Mouse (Mus musculus) left cerebral cortex, postnatal 4 days (tissue): ENCODE measurements around the gene Hic1. TPM values are rescaled to one million over a fixed set of nuclear protein-coding genes. Genes with fewer than 3 reads are reported as not detected.
A peak's percentile ranks its signal among the peaks of the same experiment; 100 is the strongest.

ENCODE experiments used
- DNase-seq: peaks from one replicate; pipeline ENCODE4 v3.0.0-alpha.2; 2022
- intact Hi-C: fragments of 180-260 bp; cut with DNase I; formaldehyde crosslinking; loops from one replicate; pipeline ENCODE4 v1.15.1; 2025
- total RNA-seq, 2 experiments: library from RNA; stranded (reverse); gene quantifications; 2 replicates each; pipeline ENCODE4 v1.2.3; 2021

Gene Hic1
- 1 to 10 TPM; 5.2 to 5.6 TPM for total RNA-seq

DNA sequence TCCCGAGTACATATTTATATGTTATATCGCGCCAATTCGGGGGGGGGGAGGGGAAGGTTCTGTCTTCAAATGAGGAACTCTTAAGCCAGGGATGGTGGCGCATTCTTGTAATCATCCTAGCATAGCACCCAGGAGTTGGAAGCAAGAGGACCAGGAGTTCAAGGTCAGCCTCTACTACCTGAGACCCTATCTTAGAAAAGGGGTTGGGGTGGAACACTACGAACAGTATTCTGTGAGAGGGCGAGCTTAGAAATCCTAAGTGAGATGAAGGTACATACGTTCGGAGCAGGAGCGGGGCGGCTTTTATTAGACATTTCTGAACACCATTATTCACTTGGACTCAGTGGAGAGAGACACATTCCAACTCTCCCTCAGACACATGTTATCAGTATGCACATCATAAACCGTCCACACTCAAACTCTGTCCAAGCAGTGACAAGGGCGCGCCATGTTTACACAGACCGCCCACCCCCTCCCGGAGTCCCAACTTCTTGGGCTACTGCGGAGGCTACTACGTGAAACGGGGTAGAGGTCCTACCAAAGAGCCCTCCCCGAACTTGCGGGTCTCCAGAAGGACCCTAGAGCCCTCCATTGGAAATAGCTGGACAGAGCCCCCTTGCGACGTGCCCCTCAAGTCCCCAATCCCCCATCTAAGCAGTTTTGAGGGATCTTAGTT lies at the start of gene Hic1:
Hic1 (minus strand) TSS at position 115 of the 676 bp plus-strand sequence.
- intact Hi-C loops, result loop anchor here (10.0 kb wide), 1 partner anchor 225 kb away; no protein-coding TSS in a partner anchor
- no peak for DNase-seq

DNA sequence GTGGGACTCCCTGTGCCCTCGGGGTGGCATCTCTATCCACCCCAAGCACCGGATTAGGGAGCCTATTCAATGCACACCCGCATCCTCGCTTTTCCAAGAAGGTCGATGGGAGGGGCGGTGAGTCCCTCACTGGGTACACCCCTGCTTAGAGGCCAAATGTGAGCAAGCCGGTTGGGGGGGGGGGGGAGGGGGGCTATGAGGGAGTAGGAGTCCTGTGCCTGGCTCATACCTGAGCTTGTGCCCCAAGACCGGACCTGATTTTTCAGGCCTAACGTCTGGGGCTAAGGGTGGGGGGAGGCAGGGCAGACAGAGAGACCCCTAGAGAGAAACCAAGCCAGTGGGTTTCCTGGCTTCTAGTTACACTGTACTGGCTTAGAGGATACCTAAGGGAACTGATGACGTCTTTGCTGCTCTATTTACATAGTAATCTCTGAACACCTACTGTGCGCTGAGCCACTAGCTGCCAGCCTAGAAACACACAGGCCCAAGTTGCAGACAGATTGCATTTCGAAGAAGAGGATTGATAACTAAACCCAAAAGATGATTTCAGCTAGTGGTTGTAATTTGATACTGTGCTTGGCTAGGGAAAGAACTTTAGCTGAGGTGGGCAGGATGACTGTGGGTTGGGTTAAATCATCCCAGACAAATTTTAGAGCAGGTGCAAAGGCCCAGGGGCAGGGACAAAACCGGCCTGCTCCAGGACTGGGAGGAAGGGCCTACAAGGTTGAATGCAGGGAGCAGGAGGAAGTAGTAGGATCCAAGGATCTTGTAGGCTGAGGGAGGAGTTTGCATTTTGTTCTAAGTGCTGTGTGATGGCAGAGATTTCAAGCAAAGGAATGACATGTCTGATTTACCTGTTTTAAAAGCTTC lies 45.0 kb upstream of the Hic1 start:
- DNase-seq, result no peak
- intact Hi-C loops, result no loop called here

DNA sequence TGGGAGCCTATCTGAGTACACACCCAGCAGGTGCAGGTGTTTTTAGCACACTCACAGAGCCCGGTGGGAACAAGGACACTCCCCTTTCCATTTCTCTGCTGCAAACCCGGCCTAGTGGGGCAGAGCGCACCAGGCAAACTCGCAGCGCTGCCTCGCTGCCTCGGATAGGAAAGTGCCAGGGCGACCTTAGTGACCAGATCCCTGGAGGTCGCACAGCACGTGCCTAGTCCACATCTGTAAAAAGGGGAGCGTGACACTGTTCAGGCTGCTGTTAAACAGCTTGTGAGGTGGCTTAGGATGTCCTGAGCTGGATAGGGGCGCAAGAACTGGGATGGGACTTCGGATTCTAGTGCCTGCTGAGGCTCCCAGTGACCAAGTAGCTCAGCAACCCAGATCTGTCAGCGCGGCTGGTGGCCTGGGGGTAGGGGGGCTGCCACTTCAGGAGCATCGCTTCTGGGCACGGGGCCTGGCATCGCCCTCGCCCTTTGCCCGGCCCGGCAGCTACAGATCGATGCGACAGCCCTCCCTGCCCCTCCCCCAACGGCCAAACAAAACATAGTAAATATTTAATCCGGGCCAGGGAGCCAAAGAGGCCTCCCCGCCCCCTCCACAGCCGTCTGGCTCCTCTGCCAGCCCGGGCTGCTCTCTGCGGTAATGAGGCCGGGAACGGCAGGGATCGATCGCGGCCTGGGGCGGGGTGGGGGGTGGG lies 44.2 kb upstream of the Hic1 start:
- intact Hi-C loops, result no loop called here
- peak; percentile 70 for DNase-seq

GRCm38 (mm10) chr11:75212876-75213275 lies 43.6 kb upstream of the Hic1 start:
- DNase-seq, result peak; percentile 39
- intact Hi-C loops, result no loop called here

DNA sequence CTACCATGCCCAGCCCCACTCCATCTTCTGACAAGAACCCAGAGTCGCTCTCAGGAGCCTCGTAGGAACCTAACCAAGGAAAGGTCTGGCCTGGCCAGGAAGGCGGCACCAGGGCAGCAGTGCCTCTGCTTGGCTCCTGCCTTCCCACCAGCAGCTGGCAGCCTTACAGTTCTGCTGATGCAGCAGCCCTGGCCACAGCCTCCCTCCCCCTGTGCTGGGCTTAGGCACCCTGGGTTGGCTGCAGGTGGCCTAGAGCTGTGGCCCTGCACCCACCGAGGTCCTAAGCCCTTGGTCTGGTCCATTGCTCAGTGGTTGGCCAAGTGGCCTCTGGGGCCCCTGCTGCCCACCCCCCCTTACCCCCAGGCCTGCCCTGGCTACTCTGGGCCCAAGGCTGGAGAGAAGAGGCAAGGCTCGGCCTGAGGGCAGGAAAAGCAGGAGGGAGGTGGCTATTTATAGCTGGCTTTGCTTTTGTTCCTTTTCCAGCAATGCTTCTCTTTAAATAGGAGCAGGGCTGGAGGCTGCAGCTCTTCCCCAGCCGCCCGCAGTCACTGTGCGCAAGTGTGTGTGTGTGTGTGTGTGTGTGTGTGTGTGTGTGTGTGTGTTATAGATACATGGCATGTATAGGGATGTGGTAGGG lies 42.8 kb upstream of the Hic1 start:
- intact Hi-C loops, result no loop called here
- DNase-seq, result peak; percentile 27

- intact Hi-C loops, result no loop called here
Measured at GRCm38 (mm10) chr11:75210755-75211154, 41.4 kb upstream of the Hic1 start.

DNA sequence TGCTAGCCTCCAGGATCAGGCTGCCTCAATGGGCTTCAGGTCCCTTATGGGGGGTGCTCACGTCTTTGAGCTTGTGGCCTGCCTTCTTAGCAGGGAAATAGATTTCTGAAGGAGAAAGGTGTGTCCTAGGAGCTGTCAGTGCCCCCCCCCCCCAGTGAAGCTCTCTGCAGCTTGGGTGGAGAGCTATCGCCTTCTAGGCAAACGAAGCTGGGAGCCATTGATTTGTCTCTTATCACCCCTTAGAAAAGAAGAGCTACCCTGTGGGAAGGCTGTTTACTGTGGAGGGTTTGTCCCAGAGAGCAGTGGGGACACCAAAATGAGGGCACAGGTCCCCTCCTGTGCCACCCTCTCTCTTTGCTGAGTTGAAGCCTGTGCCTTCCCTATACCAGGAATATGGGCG lies 40.8 kb upstream of the Hic1 start:
- intact Hi-C loops, result no loop called here
- DNase-seq, result no peak

More at GRCm38 (mm10) chr11:75210755-75211154, 41.4 kb upstream of the Hic1 start:
- DNase-seq, result no peak

DNA sequence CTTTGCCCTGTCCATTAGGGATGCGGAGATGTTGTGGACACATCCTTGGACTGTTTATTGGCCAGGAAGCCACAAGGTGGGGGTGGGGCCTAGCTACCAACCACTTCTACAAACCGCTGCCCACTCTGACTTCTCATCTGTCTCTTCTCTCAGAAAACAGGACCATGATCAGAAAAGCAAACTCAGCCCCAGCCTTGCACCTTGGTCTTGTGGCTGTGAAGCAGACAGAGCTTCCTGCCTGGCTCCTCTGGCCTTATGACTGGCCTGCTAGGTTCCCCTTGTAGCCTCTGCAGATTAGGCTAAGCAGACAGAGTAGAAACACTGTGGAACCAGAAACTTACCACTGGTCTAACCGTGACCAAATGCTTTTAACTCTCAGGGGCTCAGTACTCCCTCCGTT lies 40.0 kb upstream of the Hic1 start:
- intact Hi-C loops, result no loop called here
- DNase-seq, result no peak

- no peak for DNase-seq
- intact Hi-C loops, result no loop called here
Measured at GRCm38 (mm10) chr11:75206347-75206746, 37.0 kb upstream of the Hic1 start.

GRCm38 (mm10) chr11:75204472-75204871 lies 35.2 kb upstream of the Hic1 start:
- intact Hi-C loops, result no loop called here
- no peak for DNase-seq

GRCm38 (mm10) chr11:75203926-75204325 lies 34.6 kb upstream of the Hic1 start:
- intact Hi-C loops, result no loop called here
- no peak for DNase-seq

DNA sequence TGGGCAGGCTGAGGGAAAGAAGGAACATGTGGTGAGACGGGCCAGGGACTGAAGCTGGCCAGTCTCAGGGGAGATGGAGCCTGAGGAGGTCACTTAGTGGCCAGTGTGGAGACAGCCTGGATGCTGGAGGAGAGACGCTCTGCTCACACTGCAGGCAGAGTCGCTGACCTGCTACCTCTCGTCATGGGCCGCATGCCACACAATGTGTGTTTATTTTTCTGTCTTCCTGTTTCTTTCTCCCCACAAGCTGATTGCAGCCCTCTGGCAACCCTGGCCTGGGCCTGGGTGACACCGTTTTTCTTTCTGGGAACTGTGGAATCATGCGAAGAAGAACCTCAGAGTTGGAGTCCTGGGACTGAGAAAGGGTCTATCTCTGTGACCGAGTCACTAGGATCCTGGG lies 32.4 kb upstream of the Hic1 start:
- intact Hi-C loops, result no loop called here
- DNase-seq, result no peak

GRCm38 (mm10) chr11:75200935-75201334 lies 31.6 kb upstream of the Hic1 start:
- no peak for DNase-seq
- intact Hi-C loops, result no loop called here

GRCm38 (mm10) chr11:75199951-75200350 lies 30.6 kb upstream of the Hic1 start:
- DNase-seq, result no peak
- intact Hi-C loops, result no loop called here

DNA sequence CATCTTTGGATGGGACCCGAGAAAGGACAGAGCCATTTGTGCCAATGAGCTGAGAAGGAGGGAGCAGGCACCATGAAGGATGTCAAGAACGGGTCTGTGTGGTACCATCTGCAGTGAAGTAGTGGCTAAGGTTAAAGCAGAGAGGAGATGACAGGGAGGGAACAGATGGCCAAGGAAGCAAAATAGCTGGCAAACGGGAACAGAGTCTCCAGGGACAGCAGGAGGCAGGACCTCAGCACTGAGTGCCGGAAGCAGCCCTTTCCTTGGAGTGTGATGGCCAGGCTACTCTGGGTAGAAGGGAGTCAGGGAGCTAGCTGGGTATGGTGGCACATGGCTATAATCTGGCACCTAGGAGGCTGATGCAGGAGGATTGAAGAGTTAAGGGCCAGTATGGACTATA lies 29.5 kb upstream of the Hic1 start:
- DNase-seq, result peak; percentile 51
- intact Hi-C loops, result no loop called here

DNA sequence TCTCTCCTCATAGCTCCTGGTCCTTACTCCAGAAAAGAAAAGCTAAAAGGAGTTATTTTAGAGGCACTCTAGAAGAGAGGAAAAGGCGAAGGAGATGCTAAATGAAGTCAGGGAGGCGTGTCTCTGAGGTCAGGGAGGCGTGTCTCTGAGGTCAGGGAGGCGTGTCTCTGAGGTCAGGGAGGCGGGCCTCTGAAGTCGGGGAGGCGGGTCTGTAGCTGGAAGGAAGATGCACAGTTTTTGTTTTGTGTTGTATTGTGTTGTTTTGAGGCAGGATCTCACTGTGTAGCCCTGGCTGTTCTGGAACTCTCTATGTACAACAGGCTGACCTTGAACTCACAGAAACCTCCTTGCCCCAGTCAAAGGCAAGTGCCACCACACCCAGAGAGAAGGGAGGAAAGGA lies 28.6 kb upstream of the Hic1 start:
- no peak for DNase-seq
- intact Hi-C loops, result no loop called here

- no peak for DNase-seq
- intact Hi-C loops, result no loop called here
Measured at GRCm38 (mm10) chr11:75196131-75196530, 26.8 kb upstream of the Hic1 start.

DNA sequence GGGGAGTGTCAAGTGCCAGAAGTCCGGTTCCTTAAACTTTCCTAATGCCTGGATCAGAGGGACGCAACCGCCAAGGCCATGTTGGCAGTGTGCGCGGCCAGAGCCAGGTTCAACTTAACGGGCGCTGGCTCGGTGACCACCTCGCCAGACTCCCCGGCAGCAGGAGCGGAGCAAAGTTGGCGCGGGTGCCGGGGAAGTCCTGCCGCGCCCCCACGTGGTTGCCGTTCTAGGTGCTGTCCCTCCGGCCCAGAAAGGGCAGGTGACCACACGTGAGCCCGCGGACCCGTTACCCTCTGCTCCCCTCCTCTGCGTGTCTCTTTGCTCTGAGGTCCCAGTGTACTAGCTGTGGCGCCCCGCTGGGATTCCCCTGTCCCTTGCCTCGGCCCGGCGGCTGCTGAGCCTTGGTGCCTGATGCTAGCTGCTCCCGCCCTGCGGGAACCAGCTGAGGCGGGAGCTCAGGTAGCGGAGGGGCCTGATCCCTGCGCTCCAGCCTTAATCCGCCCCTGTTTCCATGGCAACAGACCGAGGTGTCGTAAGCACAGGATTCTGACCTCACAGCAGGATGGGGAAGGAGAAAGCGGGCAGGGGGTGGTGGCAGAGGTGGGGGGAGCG lies 25.6 kb upstream of the Hic1 start:
- intact Hi-C loops, result no loop called here
- peak; percentile 62 for DNase-seq

GRCm38 (mm10) chr11:75194121-75194849 lies 25.0 kb upstream of the Hic1 start:
- DNase-seq, result no peak
- intact Hi-C loops, result no loop called here
